Mouse (Mus musculus) heart, adult 2 months (tissue): ENCODE results near the gene Gm42417.

Experiments
- CTCF ChIP-seq: fragments of 200-600 bp; IDR thresholded peaks from 2 replicates; pipeline ENCODE4 v1.8.1; 2022; ENCODE audit warnings: antibody characterized with exemption, mild to moderate bottlenecking, moderate library complexity
- EP300 ChIP-seq: fragments of 200-500 bp; IDR thresholded peaks from 2 replicates; pipeline ENCODE4 v1.6.1; 2011; ENCODE audit warnings: low read depth, low read length, control low read depth; ENCODE audit not compliant: insufficient read depth
- POLR2A ChIP-seq: fragments of 200-500 bp; IDR thresholded peaks from 2 replicates; pipeline ENCODE4 v1.6.1; 2011; ENCODE audit warnings: mild to moderate bottlenecking, low read depth, low read length, control low read depth; ENCODE audit not compliant: insufficient read depth

DNA sequence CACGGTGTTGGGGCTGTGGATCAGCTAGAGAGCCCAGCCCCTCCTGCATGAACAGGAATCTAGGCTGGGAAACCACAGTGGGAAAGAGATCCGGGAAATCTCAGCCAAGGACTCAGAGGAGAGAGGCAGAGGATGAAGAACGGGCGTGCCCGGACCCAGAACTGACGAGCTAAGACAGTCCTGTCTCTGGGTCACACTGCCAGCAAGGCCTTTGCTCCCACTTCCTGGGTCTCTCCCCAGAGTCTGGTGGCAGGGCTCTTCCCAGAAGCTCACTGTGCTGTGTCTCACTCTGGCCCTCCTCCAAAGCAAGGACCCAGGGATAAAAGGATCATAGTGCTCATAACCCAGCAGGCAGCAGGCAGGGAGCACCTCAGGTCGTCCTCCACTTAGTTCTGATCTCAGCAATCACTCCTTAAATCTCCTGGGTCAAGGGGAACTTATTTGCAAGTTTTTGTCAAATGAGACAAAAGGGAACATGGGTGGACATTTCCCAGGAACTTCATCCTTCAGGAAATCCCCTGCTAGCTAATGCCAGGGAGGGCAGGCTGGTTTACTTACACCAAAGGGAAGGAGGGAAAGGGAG lies 30.6 kb upstream of the Gm42417 start:
- TF ChIP-seq EP300: no peak
- no peak for TF ChIP-seq CTCF
- TF ChIP-seq POLR2A: no peak
